Mouse (Mus musculus) heart, adult 2 months (tissue): ENCODE results near the gene Gm9918.
A peak's percentile ranks its signal among the peaks of the same experiment; 100 is the strongest.

Source experiments
- EP300 ChIP-seq: fragments of 200-500 bp; IDR thresholded peaks from 2 replicates; pipeline ENCODE4 v1.6.1; 2011; ENCODE audit warnings: low read depth, low read length, control low read depth; ENCODE audit not compliant: insufficient read depth
- POLR2A ChIP-seq: fragments of 200-500 bp; IDR thresholded peaks from 2 replicates; pipeline ENCODE4 v1.6.1; 2011; ENCODE audit warnings: mild to moderate bottlenecking, low read depth, low read length, control low read depth; ENCODE audit not compliant: insufficient read depth

DNA sequence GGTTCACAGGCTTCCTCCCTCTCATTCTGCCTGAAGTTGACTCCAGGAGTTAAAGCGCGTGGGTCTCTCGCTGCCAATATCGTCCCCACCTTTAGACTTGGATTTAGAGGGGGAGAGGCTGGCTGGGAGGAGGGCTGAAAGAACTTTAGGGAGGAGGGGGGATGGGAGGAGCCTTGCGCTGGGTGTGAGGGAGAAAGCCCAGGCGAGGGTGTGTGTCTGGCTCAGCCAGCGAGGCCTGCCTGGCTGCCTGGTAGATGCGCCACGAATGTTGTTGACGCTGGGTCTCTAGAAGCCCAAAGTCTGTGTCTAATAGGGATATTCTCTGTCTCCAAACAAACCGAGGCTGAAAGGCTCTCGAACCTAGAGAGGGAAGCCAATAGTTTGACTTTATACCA is 12.3 kb upstream of the Gm9918 start:
- no peak for TF ChIP-seq EP300
- peak; percentile 64 for TF ChIP-seq POLR2A
